Mouse (Mus musculus): ENCODE results near the gene Usp36.
"Not testable (repeated sequence)": the region's sequence is repeated elsewhere in the genome, so short reads cannot be mapped to it uniquely, and the experiment has no call there.

The Usp36 gene

GRCm38 (mm10) chr11:118289999-118290889 lies at the start of gene Usp36:
Gene Usp36, minus strand, starts transcription at chr11:118290244.
- peak; percentile 100 for DNase-seq (ENCODE audit: low read depth, low spot score)

GRCm38 (mm10) chr11:118337491-118338168 lies 47.6 kb upstream of the Usp36 start:
- DNase-seq (ENCODE audit: low read depth, low spot score), result no peak

- no peak for DNase-seq (ENCODE audit: low read depth, low spot score)
Measured at GRCm38 (mm10) chr11:118333431-118333830, 43.4 kb upstream of the Usp36 start.

GRCm38 (mm10) chr11:118332376-118332775 lies 42.3 kb upstream of the Usp36 start:
- DNase-seq (ENCODE audit: low read depth, low spot score), result no peak

GRCm38 (mm10) chr11:118330777-118331176 lies 40.7 kb upstream of the Usp36 start:
- no peak for DNase-seq (ENCODE audit: low read depth, low spot score)

GRCm38 (mm10) chr11:118330361-118330760 lies 40.3 kb upstream of the Usp36 start:
- DNase-seq (ENCODE audit: low read depth, low spot score), result no peak

GRCm38 (mm10) chr11:118328947-118329346 lies 38.9 kb upstream of the Usp36 start:
- DNase-seq (ENCODE audit: low read depth, low spot score), result no peak

- no peak for DNase-seq (ENCODE audit: low read depth, low spot score)
Measured at GRCm38 (mm10) chr11:118328511-118328910, 38.5 kb upstream of the Usp36 start.

- DNase-seq (ENCODE audit: low read depth, low spot score), result peak; percentile 49
Measured at GRCm38 (mm10) chr11:118326991-118327971, 37.2 kb upstream of the Usp36 start.

- DNase-seq (ENCODE audit: low read depth, low spot score), result no peak
Measured at GRCm38 (mm10) chr11:118326491-118326890, 36.4 kb upstream of the Usp36 start.

GRCm38 (mm10) chr11:118324541-118324940 lies 34.5 kb upstream of the Usp36 start:
- no peak for DNase-seq (ENCODE audit: low read depth, low spot score)

- no peak for DNase-seq (ENCODE audit: low read depth, low spot score)
Measured at GRCm38 (mm10) chr11:118323974-118324373, 33.9 kb upstream of the Usp36 start.

- no peak for DNase-seq (ENCODE audit: low read depth, low spot score)
Measured at GRCm38 (mm10) chr11:118322647-118323046, 32.6 kb upstream of the Usp36 start.

- DNase-seq (ENCODE audit: low read depth, low spot score), result no peak
Measured at GRCm38 (mm10) chr11:118321971-118322370, 31.9 kb upstream of the Usp36 start.

- no peak for DNase-seq (ENCODE audit: low read depth, low spot score)
Measured at GRCm38 (mm10) chr11:118321500-118321899, 31.5 kb upstream of the Usp36 start.

GRCm38 (mm10) chr11:118318678-118319077 lies 28.6 kb upstream of the Usp36 start:
- peak; percentile 70 for DNase-seq (ENCODE audit: low read depth, low spot score)

- DNase-seq (ENCODE audit: low read depth, low spot score), result peak; percentile 74
Measured at GRCm38 (mm10) chr11:118317129-118317528, 27.1 kb upstream of the Usp36 start.

- DNase-seq (ENCODE audit: low read depth, low spot score), result no peak
Measured at GRCm38 (mm10) chr11:118316231-118316806, 26.3 kb upstream of the Usp36 start.

- no peak for DNase-seq (ENCODE audit: low read depth, low spot score)
Measured at GRCm38 (mm10) chr11:118312132-118312723, 22.2 kb upstream of the Usp36 start.

GRCm38 (mm10) chr11:118307962-118308361 lies 17.9 kb upstream of the Usp36 start:
- DNase-seq (ENCODE audit: low read depth, low spot score), result peak; percentile 85

- not testable (repeated sequence) for DNase-seq (ENCODE audit: low read depth, low spot score)
Measured at GRCm38 (mm10) chr11:118303959-118304358, 13.9 kb upstream of the Usp36 start.

Data from ES-CJ7 (cell line).